Mouse (Mus musculus) heart, postnatal 0 days (tissue): ENCODE results near the gene Cma2.

Experiments
- CTCF ChIP-seq: IDR thresholded peaks from 2 replicates; pipeline ENCODE4 v1.5.1; 2016; ENCODE audit warnings: antibody characterized with exemption, control low read depth, low read depth
- EP300 ChIP-seq: IDR thresholded peaks from 2 replicates; pipeline ENCODE4 v1.6.1; 2016; ENCODE audit warnings: antibody characterized with exemption, low read depth

DNA sequence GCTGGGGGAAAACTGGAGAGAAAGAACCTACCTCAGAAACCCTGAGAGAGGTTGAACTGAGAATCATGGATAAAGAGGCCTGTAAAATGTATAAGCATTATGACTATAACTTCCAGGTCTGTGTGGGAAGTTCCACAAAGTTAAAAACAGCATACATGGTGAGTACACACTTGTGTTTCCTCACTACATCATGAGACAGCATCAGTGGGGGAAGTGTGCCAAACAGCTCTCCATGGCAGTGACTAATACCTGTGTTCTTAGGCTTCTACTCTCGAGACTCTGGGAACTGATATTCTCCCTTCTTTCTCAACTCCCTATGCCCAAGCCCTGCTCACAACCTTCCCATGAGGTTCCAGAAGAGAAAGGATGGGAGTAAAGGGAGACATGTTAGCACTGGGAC is 68.7 kb downstream of the Cma2 start:
- TF ChIP-seq CTCF (no peak), EP300 (no peak)
